Mouse (Mus musculus) megakaryocyte, embryonic 14.5 days (primary cell): ENCODE data around the gene Morn4.

Source experiments
- FLI1 ChIP-seq: IDR thresholded peaks from 2 replicates; pipeline ENCODE4 v1.6.1; 2012; ENCODE audit warnings: low read length, inconsistent platforms, mixed read lengths
- GATA1 ChIP-seq: IDR thresholded peaks from 3 replicates; pipeline ENCODE4 v1.6.1; 2012; ENCODE audit warnings: mixed read lengths, low read length, inconsistent platforms, borderline replicate concordance

- TF ChIP-seq GATA1 (no peak), FLI1 (no peak)
These were observed at the start of gene Morn4 for GRCm38 (mm10) chr19:42086166-42086565.
